Mouse (Mus musculus) liver, adult 2 months (tissue): ENCODE measurements at regions not wholly inside any gene's neighbourhood (a gene's known extent, or its start where the extent isn't known, plus 50 kb on each side); places are given as distances from the start of the nearest gene placed in this dataset.

Experiments
- DNase-seq: peaks from one replicate; pipeline ENCODE4 v3.0.0-alpha.2; 2011; ENCODE audit warnings: low read depth, low spot score; ENCODE audit errors: extremely low read depth
- H3K27ac ChIP-seq: fragments of 200-500 bp; replicated peaks from 2 replicates; pipeline ENCODE4 v1.5.1; 2012; ENCODE audit warnings: low read depth, mild to moderate bottlenecking, control low read depth, inconsistent platforms, low read length; ENCODE audit not compliant: insufficient read depth
- H3K27me3 ChIP-seq: fragments of 200-500 bp; 2 replicates; pipeline ENCODE4 v1.6.1; 2012; ENCODE audit warnings: mild to moderate bottlenecking, moderate library complexity, low read length, inconsistent platforms; ENCODE audit not compliant: control insufficient read depth, insufficient read depth
- H3K36me3 ChIP-seq: fragments of 200-500 bp; 2 replicates; pipeline ENCODE4 v1.6.1; 2012; ENCODE audit warnings: low read length, inconsistent platforms; ENCODE audit not compliant: control insufficient read depth, insufficient read depth
- H3K4me1 ChIP-seq: fragments of 200-500 bp; 2 replicates; pipeline ENCODE4 v1.6.1; 2011; ENCODE audit warnings: low read length; ENCODE audit not compliant: control insufficient read depth, insufficient read depth
- H3K4me3 ChIP-seq: fragments of 200-500 bp; 2 replicates; pipeline ENCODE4 v1.5.1; 2011; ENCODE audit warnings: low read depth, mild to moderate bottlenecking, control low read depth, low read length, moderate library complexity; ENCODE audit not compliant: insufficient read depth
- H3K79me2 ChIP-seq: fragments of 200-500 bp; 2 replicates; pipeline ENCODE4 v1.6.1; 2012; ENCODE audit warnings: inconsistent platforms, mild to moderate bottlenecking, low read length, moderate library complexity; ENCODE audit not compliant: control insufficient read depth, insufficient read depth
- H3K9ac ChIP-seq: fragments of 200-500 bp; 2 replicates; pipeline ENCODE4 v1.6.1; 2012; ENCODE audit warnings: low read depth, mild to moderate bottlenecking, control low read depth, inconsistent platforms, low read length
- CTCF ChIP-seq: fragments of 200-500 bp; IDR thresholded peaks from 2 replicates; pipeline ENCODE4 v1.5.1; 2011; ENCODE audit warnings: low read depth, low read length, control low read depth
- POLR2A ChIP-seq: fragments of 200-500 bp; IDR thresholded peaks from 2 replicates; pipeline ENCODE4 v1.6.1; 2011; ENCODE audit warnings: low read length, control low read depth; ENCODE audit not compliant: insufficient read depth; ENCODE audit errors: extremely low read depth
- WGBS: fragments of 180-500 bp; shearing (Covaris S2); methylation state at CpG from one replicate; pipeline ENCODE4 v1.1.7; 2018; 5-methylcytosine and 5-hydroxymethylcytosine counted together

- no peak overlapping the region for H3K9ac ChIP-seq
- H3K4me3 ChIP-seq = no peak overlapping the region
- H3K36me3 ChIP-seq = no peaks in the 10 kb centered on the region
- TF ChIP-seq CTCF (peak; percentile 56), POLR2A (no peak)
- H3K27me3 ChIP-seq = no peaks in the 10 kb centered on the region
- no peaks in the 10 kb centered on the region for H3K4me1 ChIP-seq
- no peak overlapping the region for H3K27ac ChIP-seq
- 3% methylated on average over 5 of the region's 5 CpGs for WGBS
- DNase-seq = peak; percentile 39
- H3K79me2 ChIP-seq = no peaks in the 10 kb centered on the region
Measured at GRCm38 (mm10) chr8:40187584-40187934, 487.3 kb upstream of the Adam24 start.

DNA sequence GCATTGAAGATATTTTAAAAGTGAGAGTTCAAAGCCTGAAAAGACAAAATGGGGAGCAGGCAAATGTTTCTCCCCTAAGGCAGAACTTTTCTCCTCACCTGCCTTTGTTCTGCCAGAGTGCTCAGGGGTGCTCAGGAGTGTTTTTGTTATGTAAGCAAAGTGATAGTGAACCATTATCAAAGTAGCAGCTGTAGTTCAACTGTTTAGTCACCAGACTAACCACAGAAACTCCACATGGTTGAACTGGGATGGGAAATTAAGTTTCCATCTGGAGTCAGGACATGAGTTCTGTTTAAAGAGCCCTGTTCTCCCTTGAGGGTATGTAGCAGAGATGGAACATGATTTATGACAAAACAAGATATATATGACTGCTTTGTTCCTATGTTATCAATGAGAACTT is 482.6 kb upstream of the Adam24 start:
- no peak for DNase-seq
- no peak overlapping the region for H3K9ac ChIP-seq
- no peak for TF ChIP-seq CTCF
- no peak for TF ChIP-seq POLR2A
- no peaks in the 10 kb centered on the region for H3K36me3 ChIP-seq
- no peaks in the 10 kb centered on the region for H3K27me3 ChIP-seq
- no peaks in the 10 kb centered on the region for H3K79me2 ChIP-seq
- no peak overlapping the region for H3K27ac ChIP-seq
- no peaks in the 10 kb centered on the region for H3K4me1 ChIP-seq
- H3K4me3 ChIP-seq = no peak overlapping the region

GRCm38 (mm10) chr8:40193148-40193547 is 481.7 kb upstream of the Adam24 start:
- no peak overlapping the region for H3K4me3 ChIP-seq
- H3K4me1 ChIP-seq = no peaks in the 10 kb centered on the region
- no peaks in the 10 kb centered on the region for H3K79me2 ChIP-seq
- H3K36me3 ChIP-seq = no peaks in the 10 kb centered on the region
- DNase-seq = no peak
- no peaks in the 10 kb centered on the region for H3K27me3 ChIP-seq
- no peak overlapping the region for H3K9ac ChIP-seq
- 32% methylated on average over 1 of the region's 1 CpGs for WGBS
- TF ChIP-seq CTCF (no peak), POLR2A (no peak)
- H3K27ac ChIP-seq = no peak overlapping the region

GRCm38 (mm10) chr8:40210871-40211270 is 464.0 kb upstream of the Adam24 start:
- H3K36me3 ChIP-seq = no peaks in the 10 kb centered on the region
- no peak overlapping the region for H3K4me3 ChIP-seq
- H3K9ac ChIP-seq = no peak overlapping the region
- TF ChIP-seq CTCF (no peak), POLR2A (no peak)
- no peaks in the 10 kb centered on the region for H3K4me1 ChIP-seq
- no peak overlapping the region for H3K27ac ChIP-seq
- 90% methylated on average over 4 of the region's 4 CpGs for WGBS
- H3K27me3 ChIP-seq = no peaks in the 10 kb centered on the region
- DNase-seq = no peak
- no peaks in the 10 kb centered on the region for H3K79me2 ChIP-seq

DNA sequence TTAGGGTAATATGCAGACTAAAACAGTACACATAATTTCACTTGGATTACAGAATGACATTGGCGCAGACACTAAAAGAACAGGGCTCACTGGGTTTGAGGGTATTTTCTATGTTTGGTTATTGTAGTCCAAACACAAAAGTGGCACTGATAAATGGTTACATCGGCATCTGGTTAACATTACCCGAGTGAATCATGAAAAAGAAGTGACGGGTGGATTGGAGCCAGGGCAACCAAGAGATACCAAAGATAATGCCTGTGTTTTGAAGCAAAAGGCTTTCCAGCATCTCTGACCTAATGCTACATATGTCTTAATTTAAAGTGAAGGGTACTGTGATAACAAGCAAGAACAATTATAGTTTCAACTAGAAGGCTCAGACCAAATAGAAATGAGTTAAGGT is 451.4 kb upstream of the Adam24 start:
- 69% methylated on average over 4 of the region's 4 CpGs for WGBS
- H3K9ac ChIP-seq = no peak overlapping the region
- no peaks in the 10 kb centered on the region for H3K79me2 ChIP-seq
- no peak for DNase-seq
- no peak for TF ChIP-seq CTCF
- TF ChIP-seq POLR2A = no peak
- no peak overlapping the region for H3K27ac ChIP-seq
- no peaks in the 10 kb centered on the region for H3K27me3 ChIP-seq
- H3K4me1 ChIP-seq = no peaks in the 10 kb centered on the region
- no peaks in the 10 kb centered on the region for H3K36me3 ChIP-seq
- no peak overlapping the region for H3K4me3 ChIP-seq

- Histone ChIP-seq H3K4me1 (no peaks in the 10 kb centered on the region), H3K36me3 (no peaks in the 10 kb centered on the region), H3K9ac (no peak overlapping the region), H3K79me2 (no peaks in the 10 kb centered on the region), H3K27ac (no peak overlapping the region), H3K4me3 (no peak overlapping the region), H3K27me3 (no peaks in the 10 kb centered on the region)
- WGBS = 61% methylated on average over 1 of the region's 1 CpGs
- DNase-seq = no peak
- no peak for TF ChIP-seq POLR2A
- TF ChIP-seq CTCF = no peak
Measured at GRCm38 (mm10) chr8:40227262-40227661, 447.6 kb upstream of the Adam24 start.
